Mouse (Mus musculus) myocyte (in vitro differentiated cells): ENCODE results near the gene Ccdc97. TPM values are rescaled to one million over a fixed set of nuclear protein-coding genes. Genes with fewer than 3 reads are reported as not detected.

ENCODE experiments used
- H3K27me3 ChIP-seq: one replicate; pipeline ENCODE4 v1.6.1; 2011; ENCODE audit not compliant: control insufficient read depth, insufficient read depth, insufficient read length
- H3K36me3 ChIP-seq: one replicate; pipeline ENCODE4 v1.6.1; 2011; ENCODE audit not compliant: control insufficient read depth, insufficient read depth
- H3K4me2 ChIP-seq: one replicate; pipeline ENCODE4 v1.6.1; 2011; ENCODE audit warnings: low read depth, control low read depth
- H3K4me3 ChIP-seq: one replicate; pipeline ENCODE4 v1.5.1; 2011; ENCODE audit warnings: mild to moderate bottlenecking, control low read depth, moderate library complexity
- H3K79me2 ChIP-seq: one replicate; pipeline ENCODE4 v1.6.1; 2011; ENCODE audit not compliant: control insufficient read depth, insufficient read depth
- H3ac ChIP-seq: one replicate; pipeline ENCODE4 v1.6.1; 2011; ENCODE audit not compliant: control insufficient read depth, insufficient read length
- CEBPB ChIP-seq: IDR thresholded peaks from 2 replicates; pipeline ENCODE4 v1.6.1; 2011; ENCODE audit warnings: mild to moderate bottlenecking, moderate library complexity; ENCODE audit not compliant: poor library complexity, insufficient read depth, severe bottlenecking
- E2F4 ChIP-seq: IDR thresholded peaks from one replicate; pipeline ENCODE4 v1.6.1; 2011; ENCODE audit warnings: mild to moderate bottlenecking, control low read depth, moderate library complexity; ENCODE audit not compliant: insufficient read depth
- MAX ChIP-seq: IDR thresholded peaks from one replicate; pipeline ENCODE4 v1.6.1; 2011; ENCODE audit warnings: low read depth, mild to moderate bottlenecking, control low read depth
- MYOD1 ChIP-seq, 3 experiments: IDR thresholded peaks; one replicate each; pipeline ENCODE4 v1.6.1; 2011; ENCODE audit warnings: control low read depth in 2 of 3, low read depth in 2 of 3, mild to moderate bottlenecking in 2 of 3, moderate library complexity in 1 of 3; ENCODE audit not compliant: insufficient read length in 2 of 3, control insufficient read depth in 1 of 3
- MYOG ChIP-seq, 3 experiments: IDR thresholded peaks; one replicate each; pipeline ENCODE4 v1.6.1; 2011; ENCODE audit warnings: control low read depth in 2 of 3, low read depth in 2 of 3, mild to moderate bottlenecking in 2 of 3; ENCODE audit not compliant: insufficient read length in 2 of 3, control insufficient read depth in 1 of 3, insufficient read depth in 1 of 3
- POLR2A ChIP-seq: IDR thresholded peaks from one replicate; pipeline ENCODE4 v1.6.1; 2011; ENCODE audit warnings: low read depth, mild to moderate bottlenecking, control low read depth, moderate library complexity; ENCODE audit not compliant: insufficient read length
- POLR2AphosphoS2 ChIP-seq: IDR thresholded peaks from one replicate; pipeline ENCODE4 v1.6.1; 2011; ENCODE audit warnings: low read depth, control low read depth; ENCODE audit not compliant: insufficient read length
- REST ChIP-seq: IDR thresholded peaks from one replicate; pipeline ENCODE4 v1.6.1; 2011; ENCODE audit warnings: mild to moderate bottlenecking, control low read depth, moderate library complexity; ENCODE audit not compliant: insufficient read depth, insufficient read length
- SRF ChIP-seq: IDR thresholded peaks from one replicate; pipeline ENCODE4 v1.6.1; 2011; ENCODE audit warnings: low read depth; ENCODE audit not compliant: control insufficient read depth, insufficient read length
- TCF12 ChIP-seq: IDR thresholded peaks from one replicate; pipeline ENCODE4 v1.6.1; 2011; ENCODE audit warnings: mild to moderate bottlenecking, control low read depth; ENCODE audit not compliant: poor library complexity, insufficient read depth, severe bottlenecking
- TCF3 ChIP-seq: IDR thresholded peaks from one replicate; pipeline ENCODE4 v1.6.1; 2011; ENCODE audit warnings: low read depth, control low read depth; ENCODE audit not compliant: insufficient read length
- USF1 ChIP-seq: IDR thresholded peaks from one replicate; pipeline ENCODE4 v1.6.1; 2011; ENCODE audit warnings: low read depth, mild to moderate bottlenecking, control low read depth, moderate library complexity
- polyA plus RNA-seq: library from polyadenylated mRNA; unstranded; fragments of >200 nt; fragmentation: generic; extraction: Trizol; gene quantifications from one replicate; pipeline ENCODE4 v1.2.1, GENCODE M21; 2012; ENCODE audit warnings: missing spikeins

Gene Ccdc97
- 44.5 TPM for polyA plus RNA-seq

GRCm38 (mm10) chr7:25718788-25719417 lies at the start of gene Ccdc97:
Gene Ccdc97, minus strand, starts transcription at chr7:25719088.
- Histone ChIP-seq H3ac (peak within 1 kb of the TSS; percentile 37), H3K27me3 (no peaks in the 10 kb centered on the region), H3K36me3 (peaks cover 23% of the 10 kb centered on the region), H3K4me2 (peak within 1 kb of the TSS; percentile 87), H3K4me3 (peak within 1 kb of the TSS; percentile 73), H3K79me2 (peaks cover 21% of the 10 kb centered on the region)
- TF ChIP-seq POLR2A (peak; percentile 66), POLR2AphosphoS2 (peak; percentile 96), CEBPB (peak; percentile 94), E2F4 (no peak), SRF (no peak)

GRCm38 (mm10) chr7:25768229-25768628 lies 49.3 kb upstream of the Ccdc97 start:
- no peaks in the 10 kb centered on the region for H3K79me2 ChIP-seq
- peaks cover 57% of the 10 kb centered on the region for H3K36me3 ChIP-seq
- no peak overlapping the region for H3K4me3 ChIP-seq
- H3K27me3 ChIP-seq: no peaks in the 10 kb centered on the region
- no peak overlapping the region for H3K4me2 ChIP-seq
- TF ChIP-seq E2F4: no peak
- TF ChIP-seq MYOD1 (IDR thresholded peaks at IDR 0.05; ENCODE audit: control insufficient read depth in 1 of 3, insufficient read length in 2 of 3, low read depth in 2 of 3): no peak
- TF ChIP-seq USF1: no peak
- TF ChIP-seq TCF12: no peak
- TF ChIP-seq CEBPB: no peak
- no peak for TF ChIP-seq REST
- no peak for TF ChIP-seq TCF3
- no peak for TF ChIP-seq MYOG (IDR thresholded peaks at IDR 0.05; ENCODE audit: control insufficient read depth in 1 of 3, insufficient read depth in 1 of 3, insufficient read length in 2 of 3, low read depth in 2 of 3)
- TF ChIP-seq MAX: no peak
- no peak for TF ChIP-seq POLR2A
- no peak for TF ChIP-seq SRF
- no peak for TF ChIP-seq POLR2AphosphoS2
- H3ac ChIP-seq: no peak overlapping the region

- no peak overlapping the region for H3K4me2 ChIP-seq
Observed at GRCm38 (mm10) chr7:25766108-25766507, 47.2 kb upstream of the Ccdc97 start.

GRCm38 (mm10) chr7:25764221-25764620 lies 45.3 kb upstream of the Ccdc97 start:
- TF ChIP-seq MYOG (IDR thresholded peaks at IDR 0.05; ENCODE audit: control insufficient read depth in 1 of 3, insufficient read depth in 1 of 3, insufficient read length in 2 of 3, low read depth in 2 of 3) (no peak), SRF (no peak), POLR2A (no peak), TCF3 (no peak), CEBPB (no peak), REST (no peak), E2F4 (no peak), TCF12 (no peak)
- Histone ChIP-seq H3K4me2 (no peak overlapping the region), H3K79me2 (no peaks in the 10 kb centered on the region), H3K4me3 (no peak overlapping the region), H3ac (no peak overlapping the region), H3K27me3 (no peaks in the 10 kb centered on the region), H3K36me3 (peaks cover 49% of the 10 kb centered on the region)

More at GRCm38 (mm10) chr7:25766108-25766507, 47.2 kb upstream of the Ccdc97 start:
- Histone ChIP-seq H3K36me3 (peaks cover 47% of the 10 kb centered on the region), H3ac (no peak overlapping the region), H3K27me3 (no peaks in the 10 kb centered on the region), H3K4me3 (no peak overlapping the region), H3K79me2 (no peaks in the 10 kb centered on the region)
- TF ChIP-seq USF1: no peak
- TF ChIP-seq TCF3: no peak

- H3K79me2 ChIP-seq: no peaks in the 10 kb centered on the region
- no peak overlapping the region for H3ac ChIP-seq
- H3K4me2 ChIP-seq: no peak overlapping the region
- peaks cover 45% of the 10 kb centered on the region for H3K36me3 ChIP-seq
- TF ChIP-seq MYOD1 (IDR thresholded peaks at IDR 0.05; ENCODE audit: control insufficient read depth in 1 of 3, insufficient read length in 2 of 3, low read depth in 2 of 3) (no peak), USF1 (no peak), CEBPB (no peak), SRF (no peak), POLR2A (no peak), MYOG (IDR thresholded peaks at IDR 0.05; ENCODE audit: control insufficient read depth in 1 of 3, insufficient read depth in 1 of 3, insufficient read length in 2 of 3, low read depth in 2 of 3) (no peak), TCF12 (no peak), TCF3 (no peak), REST (no peak)
- no peaks in the 10 kb centered on the region for H3K27me3 ChIP-seq
- H3K4me3 ChIP-seq: no peak overlapping the region
Observed at GRCm38 (mm10) chr7:25763678-25764077, 44.8 kb upstream of the Ccdc97 start.
